In the genomic region with DNA sequence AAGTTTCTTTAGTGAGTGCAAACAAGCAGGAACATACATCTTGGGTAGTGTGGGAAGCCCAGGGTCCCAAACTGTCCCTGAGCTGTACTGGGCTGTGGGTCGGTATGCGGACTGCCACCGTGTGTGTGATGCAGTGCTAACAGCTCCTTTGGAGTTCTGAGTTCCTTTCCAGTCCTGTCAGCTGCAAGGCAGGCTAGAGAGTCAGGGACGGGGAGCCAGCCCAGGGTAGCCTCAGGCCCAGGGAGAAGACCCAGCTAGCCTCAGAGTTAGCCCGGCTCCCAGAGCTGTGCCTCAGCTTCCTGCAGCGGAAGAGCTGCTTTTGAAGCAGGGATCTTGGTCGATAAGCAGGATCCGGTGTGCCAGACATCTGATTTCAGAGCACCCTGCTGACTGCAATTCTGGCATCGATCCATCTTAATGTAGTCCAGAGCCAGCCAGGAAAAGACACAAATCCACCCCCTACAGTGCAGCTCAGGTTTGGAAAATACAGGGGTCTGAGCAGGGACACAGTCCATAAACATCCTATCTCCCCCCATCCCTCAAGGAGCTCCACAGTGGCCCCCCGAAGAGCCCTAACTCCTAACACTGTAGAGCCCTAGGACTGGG, we compare ENCODE assay signal across 11 mouse cellular contexts. TPM values are rescaled to one million over a fixed set of nuclear protein-coding genes. Genes with fewer than 3 reads are reported as not detected.
DNase-seq lines count a peak whose midpoint lies in the region; ATAC-seq and TF ChIP-seq lines count a peak whose summit lies in the region.
"Had no signal": no experiment of that assay in that cellular context is flagged by ENCODE, and none has a peak within 500 bp of the region (broad histone marks: within the 10 kb centered on the region; RNA-seq: fewer than 3 reads in every experiment).

No protein-coding gene starts in this region.

- ATAC-seq in forebrain, embryonic 12.5 days (ENCODE audit: low FRiP score), result no peak
- no peak for ATAC-seq in forebrain, embryonic 16.5 days
- no peak for ATAC-seq in hindbrain, embryonic 14.5 days (ENCODE audit: low FRiP score)
- ATAC-seq in embryonic facial prominence, embryonic 13.5 days (ENCODE audit: insufficient number of reproducible peaks, insufficient read depth, low FRiP score, low TSS enrichment, low read depth), result no peak
- no peak for ATAC-seq in kidney, embryonic 16.5 days (ENCODE audit: low FRiP score, low TSS enrichment)
- ATAC-seq in lung, postnatal 0 days, result no peak

- TF ChIP-seq CTCF in lung, postnatal 0 days (IDR thresholded peaks at IDR 0.05), result no peak

- H3K9me3 ChIP-seq in forebrain, embryonic 12.5 days, result no peaks in the 10 kb centered on the region
- no peaks in the 10 kb centered on the region for H3K9me3 ChIP-seq in forebrain, embryonic 16.5 days (ENCODE audit: control insufficient read depth, low read length)
- no peaks in the 10 kb centered on the region for H3K9me3 ChIP-seq in hindbrain, embryonic 10.5 days
- no peaks in the 10 kb centered on the region for H3K9me3 ChIP-seq in hindbrain, embryonic 14.5 days (ENCODE audit: control insufficient read depth, low read length)
- no peaks in the 10 kb centered on the region for H3K9me3 ChIP-seq in embryonic facial prominence, embryonic 13.5 days
- H3K9me3 ChIP-seq in kidney, embryonic 16.5 days (ENCODE audit: low read length), result no peaks in the 10 kb centered on the region
- no peaks in the 10 kb centered on the region for H3K9me3 ChIP-seq in lung, postnatal 0 days (ENCODE audit: low read length)
- H3K9me3 ChIP-seq: megakaryocyte, embryonic 14.5 days; stomach, embryonic 15.5 days had no signal

- peak overlapping the region; percentile 21; the same call in 1 of the 2 replicates for H3K27ac ChIP-seq in forebrain, embryonic 12.5 days
- no peak overlapping the region for H3K27ac ChIP-seq in forebrain, embryonic 16.5 days (ENCODE audit: low read length)
- H3K27ac ChIP-seq in hindbrain, embryonic 10.5 days, result peak overlapping the region; percentile 25; the same call in 1 of the 2 replicates
- no peak overlapping the region for H3K27ac ChIP-seq in hindbrain, embryonic 14.5 days
- H3K27ac ChIP-seq in embryonic facial prominence, embryonic 13.5 days, result peak overlapping the region; percentile 35; the same call in 1 of the 2 replicates
- H3K27ac ChIP-seq in kidney, embryonic 16.5 days (ENCODE audit: low read length), result no peak overlapping the region
- H3K27ac ChIP-seq in lung, postnatal 0 days (ENCODE audit: low read length), result no peak overlapping the region
- H3K27ac ChIP-seq: stomach, embryonic 15.5 days had no signal

- no peak overlapping the region for H3K4me3 ChIP-seq in forebrain, embryonic 12.5 days (replicated peaks)
- no peak overlapping the region for H3K4me3 ChIP-seq in forebrain, embryonic 16.5 days (replicated peaks; ENCODE audit: low read length)
- no peak overlapping the region for H3K4me3 ChIP-seq in hindbrain, embryonic 10.5 days
- no peak overlapping the region for H3K4me3 ChIP-seq in hindbrain, embryonic 14.5 days (replicated peaks; ENCODE audit: low read length)
- no peak overlapping the region for H3K4me3 ChIP-seq in embryonic facial prominence, embryonic 13.5 days
- H3K4me3 ChIP-seq in kidney, embryonic 16.5 days (ENCODE audit: low read length), result no peak overlapping the region
- no peak overlapping the region for H3K4me3 ChIP-seq in lung, postnatal 0 days (ENCODE audit: low read depth, low read length)
- H3K4me3 ChIP-seq: megakaryocyte, embryonic 14.5 days; stomach, embryonic 15.5 days had no signal

- H3K4me2 ChIP-seq in forebrain, embryonic 12.5 days, result no peak overlapping the region
- no peak overlapping the region for H3K4me2 ChIP-seq in forebrain, embryonic 16.5 days (ENCODE audit: low read length)
- no peak overlapping the region for H3K4me2 ChIP-seq in hindbrain, embryonic 14.5 days (replicated peaks)
- H3K4me2 ChIP-seq in embryonic facial prominence, embryonic 13.5 days, result no peak overlapping the region
- H3K4me2 ChIP-seq in kidney, embryonic 16.5 days (replicated peaks; ENCODE audit: low read depth, low read length), result no peak overlapping the region
- H3K4me2 ChIP-seq in lung, postnatal 0 days (replicated peaks; ENCODE audit: low read depth, low read length), result no peak overlapping the region
- H3K4me2 ChIP-seq: lung, embryonic 14.5 days; stomach, embryonic 15.5 days had no signal

- no peak overlapping the region for H3K9ac ChIP-seq in forebrain, embryonic 12.5 days
- H3K9ac ChIP-seq in forebrain, embryonic 16.5 days (replicated peaks; ENCODE audit: low read depth, low read length), result no peak overlapping the region
- H3K9ac ChIP-seq in hindbrain, embryonic 14.5 days, result no peak overlapping the region
- H3K9ac ChIP-seq in embryonic facial prominence, embryonic 13.5 days, result peak overlapping the region; percentile 23; the same call in 1 of the 2 replicates
- no peak overlapping the region for H3K9ac ChIP-seq in kidney, embryonic 16.5 days (replicated peaks; ENCODE audit: low read length)
- no peak overlapping the region for H3K9ac ChIP-seq in lung, postnatal 0 days (replicated peaks; ENCODE audit: low read depth)
- H3K9ac ChIP-seq: lung, embryonic 14.5 days; stomach, embryonic 15.5 days had no signal

- TF ChIP-seq EP300 in lung, postnatal 0 days (IDR thresholded peaks at IDR 0.05), result no peak

- H3K27me3 ChIP-seq in forebrain, embryonic 12.5 days, result no peaks in the 10 kb centered on the region
- no peaks in the 10 kb centered on the region for H3K27me3 ChIP-seq in forebrain, embryonic 16.5 days (replicated peaks; ENCODE audit: control insufficient read depth, insufficient read depth, low read length)
- H3K27me3 ChIP-seq in hindbrain, embryonic 10.5 days (ENCODE audit: insufficient read depth, poor library complexity, severe bottlenecking), result no peaks in the 10 kb centered on the region
- H3K27me3 ChIP-seq in hindbrain, embryonic 14.5 days (ENCODE audit: control insufficient read depth, insufficient read depth, low read length), result no peaks in the 10 kb centered on the region
- H3K27me3 ChIP-seq in embryonic facial prominence, embryonic 13.5 days, result no peaks in the 10 kb centered on the region
- H3K27me3 ChIP-seq in kidney, embryonic 16.5 days (ENCODE audit: insufficient read depth, low read length), result no peaks in the 10 kb centered on the region
- H3K27me3 ChIP-seq in lung, postnatal 0 days (replicated peaks; ENCODE audit: insufficient read depth, low read length), result no peaks in the 10 kb centered on the region
- H3K27me3 ChIP-seq: megakaryocyte, embryonic 14.5 days; stomach, embryonic 15.5 days had no signal

- WGBS in forebrain, embryonic 12.5 days, result 87% methylated on average over 10 of the region's 10 CpGs
- 69% methylated on average over 10 of the region's 10 CpGs for WGBS in forebrain, embryonic 16.5 days
- 87% methylated on average over 10 of the region's 10 CpGs for WGBS in hindbrain, embryonic 10.5 days
- 73% methylated on average over 10 of the region's 10 CpGs for WGBS in hindbrain, embryonic 14.5 days
- WGBS in embryonic facial prominence, embryonic 13.5 days, result 66% methylated on average over 10 of the region's 10 CpGs
- 87% methylated on average over 10 of the region's 10 CpGs for WGBS in kidney, embryonic 16.5 days
- 78% methylated on average over 10 of the region's 10 CpGs for WGBS in lung, postnatal 0 days

- H3K36me3 ChIP-seq in forebrain, embryonic 12.5 days (replicated peaks), result peaks cover 29% of the 10 kb centered on the region
- no peaks in the 10 kb centered on the region for H3K36me3 ChIP-seq in forebrain, embryonic 16.5 days (ENCODE audit: control insufficient read depth, insufficient read depth)
- peaks cover 91% of the 10 kb centered on the region for H3K36me3 ChIP-seq in hindbrain, embryonic 10.5 days
- peaks cover 35% of the 10 kb centered on the region for H3K36me3 ChIP-seq in hindbrain, embryonic 14.5 days (replicated peaks; ENCODE audit: control insufficient read depth, insufficient read depth)
- H3K36me3 ChIP-seq in embryonic facial prominence, embryonic 13.5 days, result peaks cover 67% of the 10 kb centered on the region
- peaks cover 14% of the 10 kb centered on the region for H3K36me3 ChIP-seq in kidney, embryonic 16.5 days (ENCODE audit: insufficient read depth, low read length)
- peaks cover 17% of the 10 kb centered on the region for H3K36me3 ChIP-seq in lung, postnatal 0 days (ENCODE audit: insufficient read depth, low read length)

- no peaks in the 10 kb centered on the region for H3K4me1 ChIP-seq in forebrain, embryonic 12.5 days
- H3K4me1 ChIP-seq in forebrain, embryonic 16.5 days (replicated peaks; ENCODE audit: control insufficient read depth, insufficient read depth, low read length), result peaks cover 6% of the 10 kb centered on the region
- H3K4me1 ChIP-seq in hindbrain, embryonic 10.5 days (replicated peaks), result peaks cover 9% of the 10 kb centered on the region; the same call in 1 of the 2 replicates
- H3K4me1 ChIP-seq in hindbrain, embryonic 14.5 days (replicated peaks; ENCODE audit: control insufficient read depth, insufficient read depth, low read length), result peaks cover 6% of the 10 kb centered on the region; the same call in 1 of the 2 replicates
- H3K4me1 ChIP-seq in embryonic facial prominence, embryonic 13.5 days, result peaks cover 13% of the 10 kb centered on the region
- no peaks in the 10 kb centered on the region for H3K4me1 ChIP-seq in kidney, embryonic 16.5 days (ENCODE audit: insufficient read depth, low read length)
- H3K4me1 ChIP-seq in lung, postnatal 0 days (ENCODE audit: insufficient read depth, low read depth, low read length), result no peaks in the 10 kb centered on the region
- H3K4me1 ChIP-seq: stomach, embryonic 15.5 days had no signal

- DNase-seq in hindbrain, embryonic 10.5 days (ENCODE audit: low spot score), result no peak
- no peak for DNase-seq in hindbrain, embryonic 14.5 days (ENCODE audit: low spot score)
- DNase-seq in MN1 (ENCODE audit: low spot score), result peak; percentile 68
- no peak for DNase-seq in lung, postnatal 0 days (ENCODE audit: low spot score)

RNA-seq across cellular contexts. Expression of gene Ndufaf8, which starts 21.3 kb away (rescaled TPM):
- 52.5 and 62.0 TPM in 2 replicates for polyA plus RNA-seq in forebrain, embryonic 12.5 days (2016; fragmentation: Nextera tagmentation; extraction: Ambion mirVana)
- polyA plus RNA-seq in forebrain, embryonic 16.5 days (2015; fragmentation: Nextera tagmentation; extraction: Ambion mirVana), result 49.4 and 53.3 TPM in 2 replicates
- polyA plus RNA-seq in hindbrain, embryonic 10.5 days (2016; fragmentation: Nextera tagmentation; extraction: Ambion mirVana), result 86.4 and 92.2 TPM in 2 replicates
- polyA plus RNA-seq in hindbrain, embryonic 14.5 days (2014; fragmentation: Nextera tagmentation; extraction: Ambion mirVana), result 47.5 and 62.8 TPM in 2 replicates
- polyA plus RNA-seq in embryonic facial prominence, embryonic 13.5 days (2015; fragmentation: Nextera tagmentation; extraction: Ambion mirVana), result 76.5 and 79.2 TPM in 2 replicates
- polyA plus RNA-seq in kidney, embryonic 16.5 days (2015; fragmentation: Nextera tagmentation; extraction: Ambion mirVana), result 89.2 and 98.9 TPM in 2 replicates
- 69.6 and 76.9 TPM in 2 replicates for polyA plus RNA-seq in lung, postnatal 0 days (2015; fragmentation: Nextera tagmentation; extraction: Ambion mirVana)

RNA-seq across cellular contexts. Expression of gene Tepsin, which starts 21.5 kb away (rescaled TPM):
- polyA plus RNA-seq in forebrain, embryonic 12.5 days (2016; fragmentation: Nextera tagmentation; extraction: Ambion mirVana), result 17.3 and 20.9 TPM in 2 replicates
- 16.6 and 21.7 TPM in 2 replicates for polyA plus RNA-seq in forebrain, embryonic 16.5 days (2015; fragmentation: Nextera tagmentation; extraction: Ambion mirVana)
- polyA plus RNA-seq in hindbrain, embryonic 10.5 days (2016; fragmentation: Nextera tagmentation; extraction: Ambion mirVana), result 21.4 and 25.3 TPM in 2 replicates
- 17.7 and 20.1 TPM in 2 replicates for polyA plus RNA-seq in hindbrain, embryonic 14.5 days (2014; fragmentation: Nextera tagmentation; extraction: Ambion mirVana)
- polyA plus RNA-seq in embryonic facial prominence, embryonic 13.5 days (2015; fragmentation: Nextera tagmentation; extraction: Ambion mirVana), result 19.5 and 20.5 TPM in 2 replicates
- 22.0 and 24.9 TPM in 2 replicates for polyA plus RNA-seq in kidney, embryonic 16.5 days (2015; fragmentation: Nextera tagmentation; extraction: Ambion mirVana)
- 8.2 TPM in 2 replicates for polyA plus RNA-seq in lung, postnatal 0 days (2015; fragmentation: Nextera tagmentation; extraction: Ambion mirVana)

RNA-seq across cellular contexts. Expression of gene Slc38a10, which starts 31.1 kb away (rescaled TPM):
- 88.6 and 91.3 TPM in 2 replicates for polyA plus RNA-seq in forebrain, embryonic 12.5 days (2016; fragmentation: Nextera tagmentation; extraction: Ambion mirVana)
- polyA plus RNA-seq in forebrain, embryonic 16.5 days (2015; fragmentation: Nextera tagmentation; extraction: Ambion mirVana), result 106 and 110 TPM in 2 replicates
- polyA plus RNA-seq in hindbrain, embryonic 10.5 days (2016; fragmentation: Nextera tagmentation; extraction: Ambion mirVana), result 99.1 and 114 TPM in 2 replicates
- 92.9 and 93.8 TPM in 2 replicates for polyA plus RNA-seq in hindbrain, embryonic 14.5 days (2014; fragmentation: Nextera tagmentation; extraction: Ambion mirVana)
- 92.9 and 94.5 TPM in 2 replicates for polyA plus RNA-seq in embryonic facial prominence, embryonic 13.5 days (2015; fragmentation: Nextera tagmentation; extraction: Ambion mirVana)
- 132 and 133 TPM in 2 replicates for polyA plus RNA-seq in kidney, embryonic 16.5 days (2015; fragmentation: Nextera tagmentation; extraction: Ambion mirVana)
- 66.6 and 69.4 TPM in 2 replicates for polyA plus RNA-seq in lung, postnatal 0 days (2015; fragmentation: Nextera tagmentation; extraction: Ambion mirVana)

RNA-seq across cellular contexts. Expression of gene Cep131, which starts 33.4 kb away (rescaled TPM):
- polyA plus RNA-seq in forebrain, embryonic 12.5 days (2016; fragmentation: Nextera tagmentation; extraction: Ambion mirVana), result 48.2 and 51.0 TPM in 2 replicates
- 32.9 and 33.8 TPM in 2 replicates for polyA plus RNA-seq in forebrain, embryonic 16.5 days (2015; fragmentation: Nextera tagmentation; extraction: Ambion mirVana)
- 39.6 and 45.4 TPM in 2 replicates for polyA plus RNA-seq in hindbrain, embryonic 10.5 days (2016; fragmentation: Nextera tagmentation; extraction: Ambion mirVana)
- polyA plus RNA-seq in hindbrain, embryonic 14.5 days (2014; fragmentation: Nextera tagmentation; extraction: Ambion mirVana), result 27.8 and 28.1 TPM in 2 replicates
- polyA plus RNA-seq in embryonic facial prominence, embryonic 13.5 days (2015; fragmentation: Nextera tagmentation; extraction: Ambion mirVana), result 30.3 and 31.3 TPM in 2 replicates
- polyA plus RNA-seq in kidney, embryonic 16.5 days (2015; fragmentation: Nextera tagmentation; extraction: Ambion mirVana), result 26.6 and 27.9 TPM in 2 replicates
- polyA plus RNA-seq in lung, postnatal 0 days (2015; fragmentation: Nextera tagmentation; extraction: Ambion mirVana), result 7.6 and 9.6 TPM in 2 replicates

Comparison
In these comparisons a context has a peak if more than half of its experiments do, and no peak if none do; other contexts are left out.
1. H3K27ac ChIP-seq: peak in forebrain, embryonic 12.5 days (single experiment), hindbrain, embryonic 10.5 days (single experiment) and embryonic facial prominence, embryonic 13.5 days (single experiment); none in forebrain, embryonic 16.5 days (single experiment), hindbrain, embryonic 14.5 days (single experiment), kidney, embryonic 16.5 days (single experiment) and lung, postnatal 0 days (single experiment).